Mouse (Mus musculus) c-Kit-positive CD71-positive TER-119-negative erythroid progenitor cells, embryonic 14.5 days (primary cell): ENCODE results near the gene Plb1.

ENCODE experiments used
- DNase-seq: peaks from one replicate; pipeline ENCODE4 v3.0.0-alpha.2; 2013; ENCODE audit warnings: low read depth

Gene Plb1

DNA sequence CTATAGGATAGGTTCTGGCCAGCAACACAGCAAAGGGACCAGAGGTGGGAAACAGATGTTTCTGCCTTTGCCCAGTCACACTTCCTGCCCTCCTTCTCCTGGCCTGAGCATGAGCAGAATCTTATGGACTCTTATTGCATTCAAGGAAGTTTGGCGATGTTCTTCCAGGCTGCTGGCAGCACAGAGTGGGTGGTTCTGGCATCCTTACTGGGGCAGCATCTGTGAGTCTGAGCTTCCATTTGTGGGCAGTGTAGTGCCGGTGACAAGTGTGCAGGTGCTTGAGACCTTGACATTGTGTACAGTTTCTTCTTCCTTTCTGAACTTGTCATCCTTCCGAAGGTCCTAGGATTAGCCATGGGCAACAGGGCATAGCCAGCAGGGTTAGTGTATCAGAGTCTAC lies 12.9 kb downstream of the Plb1 start:
- no peak for DNase-seq

DNA sequence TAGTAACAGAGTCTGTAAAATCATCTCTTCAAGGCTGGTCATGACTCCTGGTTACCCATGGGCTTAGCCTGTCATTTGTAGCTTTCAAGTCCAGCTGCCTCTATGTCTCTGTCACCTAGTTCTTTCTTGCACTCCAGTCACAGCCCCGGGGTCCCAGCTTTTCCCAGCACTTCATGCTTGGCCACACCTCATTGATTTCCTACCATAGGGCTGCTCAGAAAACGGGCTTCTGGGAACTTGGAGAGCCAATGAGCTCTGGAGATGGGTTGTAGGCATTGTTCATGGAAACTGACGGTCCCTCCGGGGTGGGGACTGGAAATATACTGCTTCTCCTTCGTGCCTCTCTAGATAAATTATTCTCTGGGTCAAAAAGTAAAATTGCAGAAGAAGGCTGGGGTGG lies 28.2 kb downstream of the Plb1 start:
- DNase-seq: no peak

DNA sequence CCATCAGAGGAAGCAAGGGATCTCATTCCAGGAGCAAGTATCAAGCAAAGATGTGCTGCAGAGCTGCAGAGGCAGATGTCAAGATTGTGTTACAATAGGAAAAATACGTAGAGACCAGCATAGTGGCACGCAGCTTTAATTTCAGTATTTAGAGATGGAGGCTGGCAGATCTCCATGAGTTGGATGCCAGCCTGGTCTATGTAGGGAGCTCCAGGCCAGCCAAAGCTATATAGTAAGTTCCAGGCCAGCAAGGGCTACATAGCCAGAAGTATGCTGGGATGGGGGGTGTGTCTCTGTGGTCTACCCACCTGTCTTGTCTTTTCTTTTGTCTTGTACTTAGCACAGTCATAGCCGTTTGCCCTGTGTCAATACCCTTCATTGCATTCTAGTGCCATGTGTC lies 28.7 kb downstream of the Plb1 start:
- no peak for DNase-seq

DNA sequence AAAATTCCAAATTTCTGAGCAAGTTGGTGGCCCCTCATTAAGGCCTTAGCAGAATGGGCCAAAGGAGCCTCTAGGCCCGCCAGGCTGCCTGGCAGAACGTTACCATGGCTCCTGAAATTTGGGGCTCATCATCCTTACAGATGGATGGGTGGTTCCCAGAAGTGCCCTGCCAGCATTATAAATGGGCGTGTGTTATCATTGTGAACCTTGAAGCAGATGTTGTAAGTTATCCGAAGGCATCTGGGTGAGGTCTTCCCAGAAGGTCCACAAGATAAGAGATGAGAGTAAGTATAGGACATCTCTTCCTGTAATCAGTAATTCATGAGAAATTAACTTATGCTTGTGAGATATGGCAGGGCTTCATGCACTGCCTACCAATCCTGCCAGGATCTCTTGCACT lies 30.0 kb downstream of the Plb1 start:
- peak; percentile 14 for DNase-seq

DNA sequence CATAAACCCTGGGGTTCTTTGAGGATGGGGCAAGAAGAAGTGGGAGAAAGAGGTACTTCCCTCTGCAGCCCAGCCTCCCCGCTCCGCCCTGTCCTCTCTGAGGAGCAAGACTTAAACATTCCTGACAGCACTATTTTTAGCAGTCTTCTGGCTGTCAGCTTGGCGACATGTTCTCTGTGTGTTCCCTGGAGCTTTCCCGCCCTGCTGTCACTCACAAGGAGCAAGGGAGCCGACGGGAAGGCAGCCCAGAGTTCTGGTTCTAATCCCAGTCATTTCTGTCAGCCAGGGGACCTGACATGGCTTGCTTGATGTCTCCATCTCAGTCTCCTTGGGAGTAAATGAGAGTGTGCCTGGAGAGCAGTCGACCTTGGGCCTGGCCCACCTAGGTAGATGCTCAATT lies 40.0 kb downstream of the Plb1 start:
- no peak for DNase-seq

DNA sequence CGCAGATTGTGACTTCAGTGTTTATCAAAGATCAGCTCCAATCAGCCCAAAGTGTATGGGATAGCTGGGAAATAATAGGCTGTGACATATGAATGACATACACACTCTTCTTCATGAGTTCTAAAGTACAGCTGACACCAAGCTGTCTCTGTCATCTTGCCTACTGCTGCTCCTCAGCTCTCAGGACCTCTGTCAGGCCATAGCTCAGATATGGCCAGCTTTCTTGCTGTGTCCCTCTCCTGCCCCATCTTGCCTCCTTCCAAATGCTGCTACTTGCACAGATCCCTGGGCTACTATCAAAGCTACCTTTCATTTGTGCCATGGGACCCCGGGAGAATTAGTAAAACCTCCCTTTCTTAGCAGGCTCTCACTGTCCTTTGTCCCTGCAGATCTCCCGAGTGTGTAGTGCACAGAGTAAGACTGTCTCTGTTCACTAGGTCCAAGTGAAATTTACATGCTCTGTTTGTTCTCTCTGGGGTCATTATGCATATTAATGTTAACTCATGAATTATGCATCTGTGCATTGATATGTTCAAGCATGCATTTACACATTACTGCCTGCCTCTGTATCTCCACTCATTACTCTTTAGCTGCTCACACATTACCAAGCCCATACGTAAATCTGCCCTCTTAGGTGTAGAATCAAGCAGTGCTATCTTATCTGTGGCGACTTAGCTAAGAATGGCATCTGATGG lies 45.6 kb downstream of the Plb1 start:
- DNase-seq: no peak

DNA sequence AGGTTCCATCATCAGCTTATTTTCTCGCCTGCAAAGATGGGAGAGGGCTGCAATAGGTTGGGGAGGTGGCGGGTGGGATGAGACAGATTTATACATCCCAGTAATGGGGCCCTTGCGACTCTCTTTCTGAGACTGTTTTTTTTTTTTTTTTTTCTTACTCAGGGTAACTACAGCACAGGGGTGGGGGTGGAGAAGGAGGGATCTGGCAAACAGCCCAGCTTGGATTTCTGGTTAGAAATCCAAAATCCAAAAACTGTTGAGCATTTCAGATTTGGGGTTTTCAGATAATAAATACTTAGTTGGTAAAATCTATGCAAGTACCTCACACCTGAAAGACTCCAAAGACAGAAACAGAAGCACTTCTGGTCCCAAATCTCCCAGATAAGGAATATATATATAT lies 47.6 kb downstream of the Plb1 start:
- DNase-seq: no peak

DNA sequence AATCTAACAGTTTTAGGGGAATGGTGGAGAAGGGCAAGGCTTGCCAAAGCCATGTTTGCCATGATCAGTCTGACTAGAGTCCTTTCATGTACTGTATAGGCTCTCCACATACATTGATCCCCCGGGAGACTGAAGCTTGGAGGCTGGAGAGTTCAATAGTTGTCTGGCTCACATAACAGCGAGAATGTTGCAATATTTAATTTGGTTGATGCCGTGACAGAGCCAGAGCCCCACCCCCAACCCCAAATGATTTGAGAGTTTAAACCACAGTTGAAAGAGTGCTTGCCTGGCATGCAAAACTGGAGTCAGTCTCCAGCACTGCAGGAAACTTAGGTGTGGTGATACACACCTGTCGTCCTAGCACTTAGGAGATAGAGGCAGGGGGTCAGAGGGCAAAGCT lies 49.8 kb downstream of the Plb1 start:
- DNase-seq: no peak

DNA sequence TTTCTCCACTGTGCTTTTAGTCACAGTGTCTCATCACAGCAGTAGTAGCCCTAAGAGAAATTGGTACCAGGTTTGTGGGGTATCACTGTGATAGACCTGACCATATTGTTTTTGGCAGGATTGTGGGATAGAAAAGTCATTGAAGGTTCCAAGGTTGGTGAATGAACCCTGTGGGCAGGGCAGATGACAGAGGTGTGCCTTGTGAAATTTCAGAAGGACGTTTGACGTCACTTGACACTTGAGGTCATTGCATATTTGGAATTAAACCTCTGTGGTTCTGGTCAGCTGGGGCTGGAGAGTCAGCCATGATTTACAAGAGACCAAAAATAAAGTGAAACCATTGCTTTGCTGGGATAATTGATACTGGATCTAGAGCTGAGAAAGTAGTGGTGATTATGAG lies 50.9 kb downstream of the Plb1 start:
- no peak for DNase-seq

DNA sequence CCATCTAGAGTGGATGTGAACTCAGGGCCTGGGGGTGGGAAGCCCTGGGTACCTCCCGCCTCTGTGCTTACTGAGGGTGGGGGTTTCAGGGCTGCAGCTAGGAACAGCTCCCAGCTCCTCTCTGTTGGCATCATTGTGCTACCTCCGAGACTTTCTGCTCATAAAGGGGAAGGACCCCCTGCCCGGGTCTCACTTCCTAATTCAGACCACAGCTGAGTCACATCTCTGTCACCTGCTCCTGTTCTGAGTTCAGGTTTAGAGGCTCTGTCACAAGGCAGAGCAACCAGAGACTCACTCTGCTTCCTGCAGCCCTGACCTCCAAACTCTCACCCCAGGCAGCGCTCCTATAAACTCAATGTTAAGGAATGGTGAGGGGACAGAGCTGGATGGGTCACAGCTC lies 53.8 kb downstream of the Plb1 start:
- no peak for DNase-seq

DNA sequence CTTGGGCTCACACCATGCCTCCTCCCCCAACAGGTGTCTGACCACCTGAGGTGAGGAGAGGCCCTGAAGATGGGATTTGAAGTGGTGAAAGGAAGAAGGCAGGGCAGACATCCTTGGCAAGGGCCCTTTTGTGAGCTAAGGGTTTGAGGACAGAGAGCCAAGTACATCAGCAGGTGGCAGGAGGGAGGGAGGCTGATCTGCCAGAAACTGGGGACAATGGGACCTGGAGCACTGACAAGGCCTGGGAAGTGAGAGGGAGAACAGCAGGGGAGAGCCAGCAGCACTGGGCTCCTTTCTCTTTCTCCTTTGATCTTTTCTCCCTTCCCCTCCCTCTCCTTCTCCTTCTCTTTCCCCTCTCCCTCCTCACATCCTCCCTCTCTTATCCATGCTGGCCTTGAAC lies 55.5 kb downstream of the Plb1 start:
- no peak for DNase-seq

DNA sequence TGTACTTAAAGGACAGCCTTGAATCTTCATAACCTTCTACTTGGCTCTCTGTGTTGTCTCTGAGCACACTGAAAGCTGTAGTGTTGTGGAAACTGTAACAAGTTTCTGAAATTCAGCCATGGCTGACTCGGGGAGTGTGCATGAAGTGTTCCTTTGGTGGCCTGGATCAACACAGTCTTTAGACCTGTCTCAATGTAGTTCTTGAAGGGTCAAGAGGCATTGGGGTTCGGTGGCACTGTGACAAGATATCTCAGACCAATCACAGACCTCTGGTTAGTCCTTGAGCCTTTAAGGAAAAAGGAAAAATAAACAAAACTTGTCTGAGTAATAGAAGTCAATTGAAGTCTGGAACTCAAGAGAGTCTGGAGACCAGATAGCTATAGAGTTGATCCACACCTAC lies 58.8 kb downstream of the Plb1 start:
- DNase-seq: no peak

DNA sequence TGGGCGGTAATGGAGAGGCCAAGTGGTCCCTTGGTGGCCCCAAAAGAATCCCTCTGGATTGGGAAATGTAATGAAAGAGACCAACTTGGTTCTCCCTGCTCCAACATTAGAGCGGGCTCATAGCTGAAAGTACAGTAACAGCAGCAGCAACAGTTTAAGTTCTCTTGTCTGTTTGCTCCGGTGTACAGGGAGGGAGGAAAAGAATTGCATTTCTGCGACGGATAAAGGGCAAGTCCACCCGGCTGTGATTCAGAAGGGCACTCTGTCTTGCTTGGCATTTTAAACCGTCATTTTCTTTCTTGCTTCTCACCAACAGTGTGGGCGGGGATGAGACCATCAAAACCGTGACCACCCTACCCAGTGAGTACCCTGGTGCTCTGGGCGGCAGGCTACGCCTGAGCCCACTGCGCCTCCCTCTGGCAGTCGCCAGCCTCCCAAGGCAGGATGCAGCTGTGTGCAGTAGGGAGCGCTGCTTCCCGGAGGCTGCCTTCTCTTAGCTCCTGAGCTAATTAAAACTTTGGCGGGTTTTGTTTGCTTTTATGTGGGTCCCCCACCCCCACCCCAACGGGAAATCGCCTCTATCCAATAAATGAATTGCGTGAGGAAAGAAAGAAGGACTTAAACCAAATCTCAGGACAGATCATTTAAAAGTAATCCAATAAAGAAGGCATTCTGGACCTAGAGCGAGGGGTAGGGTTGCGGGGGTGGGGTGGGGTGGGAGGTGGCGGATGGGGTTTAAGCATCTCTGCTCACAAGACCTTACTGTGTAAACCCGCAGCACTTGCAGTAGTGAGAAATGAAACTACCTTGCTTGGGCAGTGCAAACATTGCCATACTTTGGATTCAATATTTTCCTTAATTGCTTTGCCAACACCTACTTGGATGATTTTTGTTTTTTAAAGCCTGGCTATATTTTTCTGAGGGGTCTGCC lies 70.7 kb downstream of the Plb1 start:
- no peak for DNase-seq

DNA sequence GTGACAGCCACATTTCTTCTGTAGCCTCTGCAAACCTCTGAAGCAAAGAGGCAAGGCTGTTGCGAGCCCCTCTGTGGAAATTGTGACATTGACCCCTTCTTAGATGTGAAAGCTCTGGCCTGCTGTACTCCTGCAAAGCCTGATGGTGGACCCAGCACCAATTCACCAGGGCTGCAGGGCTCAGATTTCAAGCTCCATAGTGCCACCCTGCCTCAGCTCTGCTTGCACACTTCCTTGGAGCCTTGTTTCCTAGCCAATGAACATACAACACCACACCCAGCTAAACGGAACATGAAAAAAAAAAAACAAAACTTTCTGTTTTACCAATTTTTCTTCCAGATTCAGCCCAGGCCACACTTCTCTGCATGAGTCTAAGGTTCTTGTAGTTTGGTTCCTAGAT lies 74.6 kb downstream of the Plb1 start:
- DNase-seq: no peak

DNA sequence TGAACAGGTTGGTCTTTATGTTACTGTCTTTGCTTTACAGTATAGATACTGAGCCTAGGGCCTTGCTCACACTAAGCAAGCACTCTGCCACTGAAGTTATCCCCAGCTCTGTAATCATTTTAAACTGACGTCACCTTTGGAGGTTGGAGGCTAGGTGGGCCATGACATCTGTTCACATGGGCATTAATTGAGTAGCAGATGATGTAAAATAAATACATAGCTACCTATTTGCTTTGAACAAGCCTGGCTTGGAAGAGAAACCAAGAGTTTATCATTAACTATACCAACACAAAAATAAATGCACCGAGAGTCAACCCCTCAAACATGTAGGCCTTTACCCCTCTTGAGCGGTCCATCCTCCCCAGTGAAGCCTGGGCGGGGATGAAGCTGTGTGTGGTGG lies 76.1 kb downstream of the Plb1 start:
- no peak for DNase-seq

DNA sequence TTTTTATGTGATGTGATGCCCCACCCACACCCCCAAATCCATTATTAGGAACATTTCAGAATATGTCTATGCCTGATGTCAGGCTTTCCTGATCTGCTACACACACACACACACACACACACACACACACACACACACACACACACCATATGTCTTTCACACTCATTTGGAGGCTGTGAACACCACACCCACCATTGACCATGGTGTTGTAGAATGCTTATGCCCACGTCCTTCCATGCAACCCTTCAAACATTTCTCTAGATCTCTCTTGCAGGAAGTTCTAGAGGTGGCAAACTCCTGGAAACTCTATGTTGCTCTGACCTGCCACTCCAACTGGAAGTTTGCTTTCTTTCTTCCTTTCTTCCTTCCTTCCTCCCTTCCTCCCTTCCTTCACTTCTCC lies 77.2 kb downstream of the Plb1 start:
- no peak for DNase-seq

DNA sequence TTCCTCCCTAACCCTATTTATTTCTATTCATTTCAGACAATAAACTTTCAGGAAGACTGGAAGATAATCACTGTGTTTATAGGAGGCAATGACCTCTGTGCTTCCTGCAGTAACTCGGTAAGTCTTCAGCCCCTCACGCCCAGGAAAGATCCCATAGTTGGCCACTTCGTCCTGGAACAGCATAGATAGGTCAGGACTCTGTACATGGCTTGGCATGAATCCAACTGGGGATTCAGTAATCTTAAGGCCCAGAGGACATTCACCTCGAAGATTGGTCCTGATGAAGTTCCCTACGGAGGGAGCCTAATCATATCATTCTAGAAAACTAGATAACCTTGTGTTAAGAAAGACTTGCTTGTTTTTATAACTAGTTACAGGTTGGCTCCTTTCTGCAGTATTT lies 78.3 kb downstream of the Plb1 start:
- DNase-seq: no peak

DNA sequence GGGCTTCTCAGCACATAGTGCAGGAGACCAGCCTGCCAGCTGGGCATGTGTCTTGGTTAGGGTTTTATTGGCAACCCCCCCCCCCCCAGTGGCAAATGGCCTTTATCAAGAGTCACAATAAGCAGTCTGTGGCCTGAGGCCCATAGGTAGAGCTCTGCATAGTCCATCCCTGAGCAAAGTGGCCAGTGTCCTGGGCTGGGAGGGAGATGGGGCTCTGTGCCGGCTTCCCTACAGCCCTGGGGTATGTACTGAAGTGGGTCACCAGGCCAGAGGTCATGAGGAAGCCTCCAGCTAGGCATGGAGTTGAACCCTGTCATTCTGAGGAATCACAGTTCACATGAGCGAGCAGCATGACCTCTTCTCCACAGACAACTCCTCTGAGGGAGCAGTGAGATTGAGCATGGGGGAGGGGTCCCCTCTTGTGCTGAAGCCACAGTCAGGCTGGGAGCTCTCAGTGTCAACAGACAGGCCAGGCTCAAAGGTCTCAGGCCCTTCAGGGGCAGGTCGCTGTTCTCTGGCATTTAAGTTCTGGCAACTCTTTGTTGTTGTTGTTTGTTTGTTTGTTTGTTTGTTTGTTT lies 79.2 kb downstream of the Plb1 start:
- DNase-seq: no peak

DNA sequence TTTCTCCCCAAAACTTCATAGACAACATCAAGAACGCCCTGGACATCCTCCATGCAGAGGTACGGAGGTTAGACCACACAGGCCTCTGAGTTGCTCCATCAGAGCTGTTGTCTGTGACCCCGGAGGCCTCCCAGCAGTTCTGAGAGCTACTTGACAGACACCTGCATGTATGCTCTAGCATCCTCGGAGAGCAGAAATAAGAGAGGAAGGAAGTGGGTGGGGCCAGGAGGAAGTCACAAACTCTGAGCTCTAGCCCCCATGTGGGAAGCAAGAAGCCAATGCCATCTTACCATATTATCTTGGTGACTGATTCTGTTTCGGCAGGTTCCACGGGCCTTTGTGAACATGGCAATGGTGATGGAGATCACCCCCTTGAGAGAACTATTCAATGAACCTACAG lies 81.2 kb downstream of the Plb1 start:
- DNase-seq: no peak

DNA sequence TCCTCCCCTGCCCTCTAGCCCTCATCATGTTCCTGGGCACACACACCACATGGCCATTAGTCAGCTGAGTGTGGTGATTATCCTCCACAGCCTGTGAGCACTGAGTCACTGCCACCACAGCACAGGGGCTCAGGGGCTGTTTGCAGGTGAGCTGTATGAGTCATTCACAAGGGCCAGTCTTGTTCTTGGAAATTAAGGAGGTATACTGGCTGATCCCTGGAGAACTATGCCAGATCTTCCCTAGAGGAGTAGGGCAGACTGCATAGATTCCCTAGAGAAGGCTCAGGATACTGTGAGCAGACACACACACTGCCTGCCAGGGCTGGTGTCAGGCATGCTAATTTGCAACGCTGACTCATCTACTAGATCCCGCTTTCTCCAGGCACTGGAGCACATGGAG lies 82.2 kb downstream of the Plb1 start:
- no peak for DNase-seq

DNA sequence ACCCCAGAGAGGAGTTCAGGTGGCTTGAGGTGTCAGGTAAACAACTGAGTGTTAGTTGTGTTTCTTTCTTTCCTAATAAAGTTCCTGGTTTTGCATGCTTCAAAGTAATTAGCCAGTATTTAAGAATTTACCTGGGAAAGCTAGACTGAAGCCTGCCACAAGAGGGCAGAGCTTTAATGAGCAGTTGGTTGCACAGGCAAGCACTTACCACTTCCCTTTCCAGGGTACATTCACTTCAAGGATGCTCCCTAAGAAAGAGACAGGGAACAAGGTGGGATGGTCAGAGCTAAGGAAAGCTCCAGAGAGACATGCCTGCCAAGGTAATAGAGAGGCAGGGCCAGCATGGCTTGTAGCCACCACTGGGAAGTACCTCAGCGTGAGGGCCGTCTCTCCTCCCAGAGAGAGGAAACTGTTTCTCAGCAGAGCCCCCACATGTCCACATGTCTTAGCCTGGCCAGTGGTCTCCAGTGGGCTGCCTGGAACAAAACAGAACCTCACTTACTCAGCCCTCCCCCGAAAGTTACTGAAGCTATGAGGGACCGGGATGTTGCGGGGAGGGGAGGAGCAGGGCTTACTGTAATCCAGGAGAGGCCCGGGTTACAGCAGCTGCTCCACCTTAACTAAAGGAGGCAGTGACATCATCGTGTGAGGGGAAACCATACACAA lies 89.8 kb downstream of the Plb1 start:
- no peak for DNase-seq

DNA sequence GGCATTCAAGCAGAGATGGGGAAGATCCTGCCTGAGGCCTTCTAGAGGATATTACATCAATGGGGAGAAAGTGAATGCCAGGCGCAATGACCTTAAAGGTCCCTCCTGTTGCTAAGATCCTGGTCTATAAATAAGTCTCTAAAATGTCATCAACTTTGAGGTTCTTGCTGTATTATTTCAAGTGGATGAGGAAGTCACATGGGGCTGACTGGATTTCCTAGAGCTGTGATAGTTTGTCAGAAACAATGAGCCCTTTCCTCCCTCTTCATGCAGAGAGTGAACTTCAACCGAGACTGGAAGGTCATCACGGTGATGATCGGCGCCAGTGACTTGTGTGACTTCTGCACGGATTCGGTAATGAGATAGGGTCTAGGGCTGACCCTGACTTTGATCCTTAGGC lies 95.6 kb downstream of the Plb1 start:
- no peak for DNase-seq

DNA sequence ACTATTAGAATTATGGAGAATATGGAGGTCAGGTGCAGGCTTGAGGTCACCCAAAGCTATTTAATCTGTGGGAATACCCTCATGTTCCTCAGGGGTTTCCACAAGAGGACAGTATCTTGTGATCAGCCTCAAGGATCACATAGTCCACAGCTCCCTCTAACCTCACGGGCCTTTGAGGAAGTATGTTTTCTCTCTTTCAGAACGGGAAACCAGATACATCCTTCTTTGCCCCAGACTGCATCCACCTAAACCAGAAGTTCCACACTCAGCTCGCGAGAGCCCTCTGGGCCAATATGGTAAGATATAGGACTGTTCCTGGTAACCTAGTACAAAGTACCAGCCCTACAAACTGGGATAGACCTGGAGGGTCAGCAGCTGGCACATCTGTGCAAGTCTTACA lies 100.1 kb downstream of the Plb1 start:
- no peak for DNase-seq
